Mouse (Mus musculus) CH12.LX (cell line): ENCODE measurements around the gene Per1. TPM values are rescaled to one million over a fixed set of nuclear protein-coding genes. Genes with fewer than 3 reads are reported as not detected.
A peak's percentile ranks its signal among the peaks of the same experiment; 100 is the strongest.

Experiments used
- DNase-seq: peaks from one replicate; pipeline ENCODE4 v3.0.0-alpha.2; 2013; ENCODE audit errors: extremely low read depth
- H3K27ac ChIP-seq: 2 replicates; pipeline ENCODE4 v1.5.1; 2012; ENCODE audit warnings: low read depth, mild to moderate bottlenecking, control low read depth, moderate library complexity; ENCODE audit not compliant: insufficient read depth
- H3K27me3 ChIP-seq: replicated peaks from 2 replicates; pipeline ENCODE3; 2012; ENCODE audit warnings: inconsistent platforms
- H3K36me3 ChIP-seq, 2 experiments: replicated peaks in 1 of 2; 2 replicates each; pipeline versions ENCODE3 to v1.6.1; 2012; ENCODE audit warnings: inconsistent platforms in 1 of 2, low read length in 1 of 2, mild to moderate bottlenecking in 1 of 2, mixed read lengths in 1 of 2, moderate library complexity in 1 of 2; ENCODE audit not compliant: control insufficient read depth in 1 of 2, insufficient read depth in 1 of 2
- H3K4me1 ChIP-seq, 2 experiments: 2 replicates each; pipeline ENCODE4 v1.6.1; 2012; ENCODE audit warnings: inconsistent platforms in 1 of 2, moderate library complexity in 1 of 2; ENCODE audit not compliant: insufficient read depth in 2 of 2, control insufficient read depth in 1 of 2
- H3K4me2 ChIP-seq: 2 replicates; pipeline ENCODE4 v1.6.1; 2012; ENCODE audit warnings: low read depth, mild to moderate bottlenecking, control low read depth; ENCODE audit not compliant: poor library complexity, insufficient read depth, severe bottlenecking
- H3K4me3 ChIP-seq, 3 experiments: fragments of 150-350 bp in 1 of 3; sonication (generic) in 1 of 3; replicated peaks in 1 of 3; 2 replicates each; pipeline versions ENCODE3 to v1.5.1; 2011 to 2012; ENCODE audit warnings: low read depth in 2 of 3, low read length in 2 of 3, mild to moderate bottlenecking in 2 of 3, moderate library complexity in 2 of 3, control low read depth in 1 of 3, improper control_type of control experiment in 1 of 3, inconsistent platforms in 1 of 3, mixed read lengths in 1 of 3; ENCODE audit not compliant: poor library complexity in 1 of 3
- H3K79me2 ChIP-seq: replicated peaks from 2 replicates; pipeline ENCODE4 v1.6.1; 2012; ENCODE audit warnings: mild to moderate bottlenecking, moderate library complexity; ENCODE audit not compliant: control insufficient read depth, poor library complexity, insufficient read depth, severe bottlenecking; ENCODE audit errors: extremely low read depth
- H3K9ac ChIP-seq: 2 replicates; pipeline ENCODE4 v1.6.1; 2012; ENCODE audit warnings: low read depth, mild to moderate bottlenecking, control low read depth, moderate library complexity; ENCODE audit not compliant: insufficient read depth
- H3K9me3 ChIP-seq: replicated peaks from 2 replicates; pipeline ENCODE3; 2012; ENCODE audit warnings: low read length, inconsistent platforms, mixed read lengths
- BHLHE40 ChIP-seq: IDR thresholded peaks from 2 replicates; pipeline ENCODE4 v1.6.1; 2011; ENCODE audit warnings: mild to moderate bottlenecking, low read depth, low read length, improper control_type of control experiment
- CHD1 ChIP-seq: IDR thresholded peaks from 2 replicates; pipeline ENCODE4 v1.6.1; 2012; ENCODE audit warnings: low read depth, low read length, improper control_type of control experiment, inconsistent platforms
- CHD2 ChIP-seq: IDR thresholded peaks from 2 replicates; pipeline ENCODE4 v1.6.1; 2011; ENCODE audit warnings: low read length, improper control_type of control experiment
- CTCF ChIP-seq, 2 experiments: IDR thresholded peaks in 1 of 2; conservative IDR thresholded peaks in 1 of 2; 2 replicates each; pipeline ENCODE4 v1.5.1; 2011 to 2012; ENCODE audit warnings: low read depth in 2 of 2, low read length in 2 of 2, improper control_type of control experiment in 1 of 2, inconsistent platforms in 1 of 2, mild to moderate bottlenecking in 1 of 2, moderate library complexity in 1 of 2
- E2F4 ChIP-seq: IDR thresholded peaks from 2 replicates; pipeline ENCODE4 v1.6.1; 2011; ENCODE audit warnings: low read depth, low read length, improper control_type of control experiment; ENCODE audit not compliant: insufficient replicate concordance
- ELF1 ChIP-seq: IDR thresholded peaks from 2 replicates; pipeline ENCODE4 v1.6.1; 2014; ENCODE audit warnings: low read depth, mild to moderate bottlenecking, inconsistent platforms, low read length, improper control_type of control experiment
- EP300 ChIP-seq: IDR thresholded peaks from 2 replicates; pipeline ENCODE4 v1.6.1; 2011; ENCODE audit warnings: low read length, improper control_type of control experiment
- ETS1 ChIP-seq: conservative IDR thresholded peaks from 2 replicates; pipeline ENCODE4 v1.6.1; 2012; ENCODE audit warnings: low read depth, mild to moderate bottlenecking, inconsistent platforms, low read length, improper control_type of control experiment, moderate library complexity
- GABPA ChIP-seq: IDR thresholded peaks from 2 replicates; pipeline ENCODE4 v1.6.1; 2012; ENCODE audit warnings: low read depth, low read length, improper control_type of control experiment, inconsistent platforms; ENCODE audit not compliant: insufficient replicate concordance
- KAT2A ChIP-seq: IDR thresholded peaks from 2 replicates; pipeline ENCODE4 v1.6.1; 2012; ENCODE audit warnings: low read length, improper control_type of control experiment, inconsistent platforms; ENCODE audit not compliant: insufficient replicate concordance
- MAFK ChIP-seq: IDR thresholded peaks from 2 replicates; pipeline ENCODE4 v1.6.1; 2011; ENCODE audit warnings: low read length, improper control_type of control experiment; ENCODE audit not compliant: insufficient replicate concordance
- MAX ChIP-seq: IDR thresholded peaks from 2 replicates; pipeline ENCODE4 v1.6.1; 2011; ENCODE audit warnings: low read length, improper control_type of control experiment
- MEF2A ChIP-seq: IDR thresholded peaks from 2 replicates; pipeline ENCODE4 v1.6.1; 2014; ENCODE audit warnings: low read depth, mild to moderate bottlenecking, inconsistent platforms, low read length, improper control_type of control experiment, borderline replicate concordance
- MXI1 ChIP-seq: IDR thresholded peaks from 2 replicates; pipeline ENCODE4 v1.6.1; 2011; ENCODE audit warnings: mild to moderate bottlenecking, low read depth, low read length, improper control_type of control experiment
- MYC ChIP-seq: IDR thresholded peaks from 2 replicates; pipeline ENCODE4 v1.6.1; 2011; ENCODE audit warnings: low read depth, mild to moderate bottlenecking, improper control_type of control experiment, low read length
- NELFE ChIP-seq: IDR thresholded peaks from 2 replicates; pipeline ENCODE4 v1.6.1; 2011; ENCODE audit warnings: low read depth, low read length, improper control_type of control experiment
- NRF1 ChIP-seq: IDR thresholded peaks from 2 replicates; pipeline ENCODE4 v1.6.1; 2014; ENCODE audit warnings: low read depth, mild to moderate bottlenecking, inconsistent platforms, low read length, improper control_type of control experiment, moderate library complexity
- POLR2A ChIP-seq: IDR thresholded peaks from 2 replicates; pipeline ENCODE4 v1.6.1; 2011; ENCODE audit warnings: low read depth, mild to moderate bottlenecking, improper control_type of control experiment, low read length
- POLR2AphosphoS2 ChIP-seq: IDR thresholded peaks from 2 replicates; pipeline ENCODE4 v1.6.1; 2011; ENCODE audit warnings: low read depth, low read length, improper control_type of control experiment
- RAD21 ChIP-seq: IDR thresholded peaks from 2 replicates; pipeline ENCODE4 v1.6.1; 2011; ENCODE audit warnings: low read depth, mild to moderate bottlenecking, low read length, improper control_type of control experiment, moderate library complexity
- RCOR1 ChIP-seq: conservative IDR thresholded peaks from 2 replicates; pipeline ENCODE4 v1.6.1; 2012; ENCODE audit warnings: low read depth, mild to moderate bottlenecking, inconsistent platforms, low read length, improper control_type of control experiment
- SIN3A ChIP-seq: IDR thresholded peaks from 2 replicates; pipeline ENCODE4 v1.6.1; 2012; ENCODE audit warnings: low read length, improper control_type of control experiment, inconsistent platforms
- TBP ChIP-seq: conservative IDR thresholded peaks from 2 replicates; pipeline ENCODE4 v1.6.1; 2011; ENCODE audit warnings: low read depth, low read length, improper control_type of control experiment
- TCF12 ChIP-seq: IDR thresholded peaks from 2 replicates; pipeline ENCODE4 v1.6.1; 2014; ENCODE audit warnings: low read depth, mild to moderate bottlenecking, inconsistent platforms, low read length, improper control_type of control experiment
- UBTF ChIP-seq: IDR thresholded peaks from 2 replicates; pipeline ENCODE4 v1.6.1; 2012; ENCODE audit warnings: low read depth, mild to moderate bottlenecking, inconsistent platforms, low read length, improper control_type of control experiment, moderate library complexity
- USF1 ChIP-seq: IDR thresholded peaks from 2 replicates; pipeline ENCODE4 v1.6.1; 2014; ENCODE audit warnings: low read depth, mild to moderate bottlenecking, inconsistent platforms, low read length, improper control_type of control experiment
- USF2 ChIP-seq: conservative IDR thresholded peaks from 2 replicates; pipeline ENCODE4 v1.6.1; 2011; ENCODE audit warnings: low read depth, low read length, improper control_type of control experiment
- ZC3H11A ChIP-seq: IDR thresholded peaks from 2 replicates; pipeline ENCODE4 v1.6.1; 2012; ENCODE audit warnings: low read depth, mild to moderate bottlenecking, inconsistent platforms, low read length, improper control_type of control experiment
- ZKSCAN1 ChIP-seq: IDR thresholded peaks from 2 replicates; pipeline ENCODE4 v1.6.1; 2012; ENCODE audit warnings: low read depth, inconsistent platforms, low read length, improper control_type of control experiment, borderline replicate concordance
- ZMIZ1 ChIP-seq: IDR thresholded peaks from 2 replicates; pipeline ENCODE4 v1.6.1; 2012; ENCODE audit warnings: low read depth, mild to moderate bottlenecking, inconsistent platforms, low read length, improper control_type of control experiment
- ZNF384 ChIP-seq: IDR thresholded peaks from 2 replicates; pipeline ENCODE4 v1.6.1; 2012; ENCODE audit warnings: low read depth, low read length, improper control_type of control experiment, inconsistent platforms
- dilution Hi-C: fragments of 300-500 bp; cut with MboI; formaldehyde crosslinking; loops from 2 replicates; pipeline ENCODE4 v1.14.3; 2020; ENCODE audit warnings: low sequenced_read_pairs; ENCODE audit not compliant: extremely low pct_unique_long_range_greater_than_20kb, extremely low pct_ligation_motif_present
- in situ Hi-C: fragments of 300-500 bp; cut with MboI; formaldehyde crosslinking; loops from 3 replicates; pipeline ENCODE4 v1.14.3; 2019; ENCODE audit warnings: low sequenced_read_pairs, low pct_ligation_motif_present, low pct_unique_long_range_greater_than_20kb, mixed read lengths
- polyA plus RNA-seq: library from polyadenylated mRNA; unstranded; fragments of >175 nt; gene quantifications from 2 replicates; pipeline ENCODE4 v1.2.1, GENCODE M21; 2012; ENCODE audit warnings: low read depth; ENCODE audit not compliant: insufficient read length
- total RNA-seq, 2 experiments: library from RNA; depleted of rRNA; stranded (reverse); fragments of 300-350 nt in 1 of 2; fragments of >200 nt in 1 of 2; gene quantifications; 2 replicates each; pipeline ENCODE4 v1.2.3; 2012 to 2014

Per1 gene
- total and polyA plus RNA-seq, 3 experiments = 2.8 to 38.3 (median 11.8) TPM

DNA sequence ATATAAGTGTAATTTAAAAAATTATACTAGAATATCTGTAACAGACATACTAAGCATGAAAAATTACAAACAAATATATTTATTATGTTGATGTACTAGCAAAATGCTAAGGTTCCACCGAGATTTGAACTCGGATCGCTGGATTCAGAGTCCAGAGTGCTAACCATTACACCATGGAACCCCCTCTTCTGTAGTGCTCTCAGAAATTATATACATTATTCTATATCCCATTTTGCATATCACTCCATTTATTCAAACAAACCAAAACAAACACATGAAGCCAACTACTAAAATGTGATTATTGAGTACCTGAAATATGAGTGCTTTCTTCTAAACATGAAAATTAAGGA lies 29.5 kb downstream of the Per1 start:
- Histone ChIP-seq H3K79me2 (no peaks in the 10 kb centered on the region), H3K4me1 (peaks cover 3 to 39% of the 10 kb centered on the region in 2 experiments), H3K36me3 (no peaks in the 10 kb centered on the region), H3K4me2 (no peak overlapping the region), H3K27me3 (peaks cover 68% of the 10 kb centered on the region), H3K9ac (no peak overlapping the region), H3K27ac (no peak overlapping the region), H3K4me3 (peak overlapping the region in 2 of 3 experiments; percentile 69 to 97), H3K9me3 (no peaks in the 10 kb centered on the region)
- in situ Hi-C loops = no loop called here
- no peak for DNase-seq
- peak; percentile 88 for TF ChIP-seq ELF1
- TF ChIP-seq TBP = peak; percentile 99
- TF ChIP-seq GABPA = no peak
- TF ChIP-seq MAFK = peak; percentile 74; the same call in 1 of the 2 replicates
- no peak for TF ChIP-seq ZC3H11A
- no peak for TF ChIP-seq POLR2A
- dilution Hi-C loops = no loop called here

DNA sequence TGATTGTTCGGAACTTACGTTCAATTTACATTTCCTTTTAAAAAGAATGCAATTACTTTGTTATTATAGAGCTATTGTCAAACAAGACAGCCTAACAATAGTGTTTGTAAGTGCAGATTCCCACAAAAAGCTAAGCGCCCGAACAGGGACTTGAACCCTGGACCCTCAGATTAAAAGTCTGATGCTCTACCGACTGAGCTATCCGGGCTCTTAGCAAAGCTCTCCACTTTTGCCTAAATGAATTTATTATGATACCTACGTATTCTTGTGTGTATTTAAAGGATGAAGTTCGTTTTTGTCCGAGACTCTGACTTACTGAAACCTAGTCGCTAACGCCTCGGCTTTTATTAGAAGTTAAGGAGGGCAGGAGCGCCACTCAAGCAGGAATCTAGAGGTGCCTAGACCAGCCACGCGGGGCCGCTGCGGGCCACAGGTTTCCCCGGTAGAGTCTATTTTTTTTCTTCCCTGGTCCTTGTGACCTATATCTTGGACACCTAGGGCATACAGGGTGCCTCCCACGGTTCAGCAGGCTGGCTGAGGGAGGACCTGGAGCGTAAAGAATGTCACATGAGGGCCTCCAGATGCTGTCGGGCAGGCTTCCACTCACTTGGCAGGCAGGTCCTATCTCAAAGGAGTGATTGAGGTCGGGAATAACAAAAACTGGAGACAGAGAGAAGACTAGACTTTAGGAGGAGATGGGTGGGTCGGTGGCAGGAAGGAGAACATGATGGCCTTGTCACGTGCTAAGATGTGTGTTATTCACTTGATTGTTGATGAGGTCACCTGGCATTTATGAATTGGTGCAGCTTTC lies 30.2 kb downstream of the Per1 start:
- Histone ChIP-seq H3K4me1 (peaks cover 3 to 31% of the 10 kb centered on the region in 2 experiments), H3K9ac (peak overlapping the region; percentile 51; the same call in 1 of the 2 replicates), H3K27me3 (peaks cover 68% of the 10 kb centered on the region), H3K4me2 (peak overlapping the region; percentile 89), H3K27ac (peak overlapping the region; percentile 31), H3K9me3 (no peaks in the 10 kb centered on the region), H3K4me3 (peak overlapping the region; percentile 62 to 78 (median 65)), H3K79me2 (no peaks in the 10 kb centered on the region), H3K36me3 (no peaks in the 10 kb centered on the region)
- DNase-seq = peak; percentile 96
- dilution Hi-C loops (no loop called here), in situ Hi-C loops (no loop called here)
- TF ChIP-seq ZC3H11A (no peak), MAFK (peak; percentile 99), ETS1 (0 out of 2 replicates have a peak, but pooled peaks have one; percentile 25), ZKSCAN1 (no peak), MAX (peak; percentile 76; the same call in 1 of the 2 replicates), NRF1 (peak; percentile 72), USF1 (no peak; the same call in 1 of the 2 replicates), CHD1 (no peak), TCF12 (no peak), MYC (peak; percentile 32; the same call in 1 of the 2 replicates), USF2 (peak; percentile 22), ZMIZ1 (no peak), NELFE (no peak), RCOR1 (no peak), KAT2A (peak; percentile 91), ZNF384 (peak; percentile 97), BHLHE40 (peak; percentile 88), SIN3A (no peak), ELF1 (peak; percentile 99), POLR2AphosphoS2 (no peak), E2F4 (peak; percentile 93), MEF2A (peak; percentile 73), EP300 (no peak), MXI1 (peak; percentile 84), POLR2A (no peak), CTCF (conservative IDR thresholded peaks at IDR 0.05 in 1 of 2, IDR thresholded peaks at IDR 0.05 in 1 of 2; ENCODE audit: low read depth in 2 of 2, low read length in 2 of 2) (peak; percentile 32 to 92; a peak in 3 of 4 replicates), CHD2 (no peak), RAD21 (peak; percentile 79), UBTF (no peak)
